Mouse (Mus musculus): ENCODE results near the gene Uqcr11. TPM values are rescaled to one million over a fixed set of nuclear protein-coding genes. Genes with fewer than 3 reads are reported as not detected.

The Uqcr11 gene
- total and polyA plus RNA-seq, 2 experiments from 2014 or later: 391 to 981 TPM

DNA sequence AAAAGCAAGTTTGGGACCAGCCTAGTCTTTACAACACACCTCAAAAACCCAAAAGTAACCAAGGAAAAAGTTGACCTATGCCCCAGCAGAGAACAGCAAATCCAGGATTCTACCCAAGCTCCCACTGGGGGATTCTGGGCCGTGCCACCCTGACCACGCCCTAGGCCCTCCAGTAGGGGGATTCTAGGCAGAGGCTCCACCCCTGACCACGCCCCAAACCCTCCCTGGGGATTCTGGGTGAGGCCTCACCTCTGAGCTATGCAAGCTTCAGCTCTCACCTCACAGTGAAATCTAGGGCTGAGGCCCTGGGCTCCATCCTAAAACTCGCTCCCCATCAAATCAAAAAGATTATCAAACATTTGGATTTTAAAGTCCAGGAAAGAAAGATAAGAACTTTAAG lies 16.9 kb upstream of the Uqcr11 start:
- no peaks in the 10 kb centered on the region for H3K27me3 ChIP-seq (ENCODE audit: insufficient read depth, low read length)
- no peak for TF ChIP-seq CTCF (IDR thresholded peaks at IDR 0.05; ENCODE audit: low read depth)
- no peak overlapping the region for H3K27ac ChIP-seq
- peaks cover 52% of the 10 kb centered on the region for H3K36me3 ChIP-seq (ENCODE audit: insufficient read depth, low read length)
- H3K4me2 ChIP-seq (ENCODE audit: low read depth, low read length): no peak overlapping the region
- H3K9me3 ChIP-seq (ENCODE audit: low read length): no peaks in the 10 kb centered on the region
- H3K4me3 ChIP-seq (ENCODE audit: low read length): no peak overlapping the region
- H3K9ac ChIP-seq (replicated peaks; ENCODE audit: low read length): no peak overlapping the region
- DNase-seq (ENCODE audit: low spot score) (no peak), ATAC-seq (no peak)
- 0 out of 2 replicates have a peak, but pooled peaks cover 10% of the 10 kb centered on the region for H3K4me1 ChIP-seq (ENCODE audit: insufficient read depth, low read length)
- WGBS: 63% methylated on average over 4 of the region's 4 CpGs

DNA sequence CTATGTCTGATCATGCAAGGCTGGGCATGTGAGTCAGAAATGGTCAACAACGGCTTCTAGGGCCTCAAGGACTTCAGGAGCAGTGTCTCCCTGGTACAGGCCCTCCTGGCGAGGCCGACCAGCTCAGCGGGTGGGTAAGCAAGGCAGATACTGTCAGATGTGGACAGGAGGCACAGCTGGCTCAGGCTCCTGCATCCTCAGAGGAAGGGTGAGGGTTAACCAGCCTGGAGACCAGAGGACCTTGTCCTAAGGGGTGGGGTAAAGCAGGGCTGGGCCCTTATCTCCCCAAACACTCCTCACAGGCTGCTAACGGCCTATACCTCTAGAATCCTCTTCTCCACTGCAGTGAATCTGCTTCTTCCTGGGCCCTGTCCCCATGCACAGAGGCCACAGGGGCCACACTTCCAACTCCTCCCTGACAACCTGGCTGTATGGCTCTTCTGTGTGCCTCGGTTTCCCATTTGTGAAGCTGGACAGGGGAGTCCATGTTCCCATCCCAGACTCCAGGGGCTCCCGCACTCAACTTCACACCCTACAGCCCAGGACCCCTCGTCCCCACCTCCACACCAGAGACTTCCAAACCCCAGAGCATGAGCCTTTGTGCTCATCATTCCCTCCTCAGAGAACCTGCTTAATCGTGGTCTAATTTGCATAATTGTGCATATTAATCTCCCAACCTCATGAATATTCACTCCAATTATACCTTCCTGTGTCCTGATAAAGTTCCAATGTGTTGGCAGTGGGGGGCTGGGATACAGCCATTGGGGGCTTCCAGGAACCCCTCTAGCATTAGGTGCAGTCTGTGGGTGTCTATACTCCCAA lies 15.2 kb upstream of the Uqcr11 start:
- H3K36me3 ChIP-seq (ENCODE audit: insufficient read depth, low read length): peaks cover 56% of the 10 kb centered on the region
- H3K9ac ChIP-seq (replicated peaks; ENCODE audit: low read length): no peak overlapping the region
- H3K27me3 ChIP-seq (ENCODE audit: insufficient read depth, low read length): no peaks in the 10 kb centered on the region
- no peak overlapping the region for H3K4me3 ChIP-seq (ENCODE audit: low read length)
- no peak for TF ChIP-seq CTCF (IDR thresholded peaks at IDR 0.05; ENCODE audit: low read depth)
- 0 out of 2 replicates have a peak, but pooled peaks cover 10% of the 10 kb centered on the region for H3K4me1 ChIP-seq (ENCODE audit: insufficient read depth, low read length)
- no peaks in the 10 kb centered on the region for H3K9me3 ChIP-seq (ENCODE audit: low read length)
- WGBS: 72% methylated on average over 9 of the region's 9 CpGs
- no peak for ATAC-seq
- H3K4me2 ChIP-seq (ENCODE audit: low read depth, low read length): no peak overlapping the region
- DNase-seq (ENCODE audit: low spot score): no peak
- no peak overlapping the region for H3K27ac ChIP-seq

DNA sequence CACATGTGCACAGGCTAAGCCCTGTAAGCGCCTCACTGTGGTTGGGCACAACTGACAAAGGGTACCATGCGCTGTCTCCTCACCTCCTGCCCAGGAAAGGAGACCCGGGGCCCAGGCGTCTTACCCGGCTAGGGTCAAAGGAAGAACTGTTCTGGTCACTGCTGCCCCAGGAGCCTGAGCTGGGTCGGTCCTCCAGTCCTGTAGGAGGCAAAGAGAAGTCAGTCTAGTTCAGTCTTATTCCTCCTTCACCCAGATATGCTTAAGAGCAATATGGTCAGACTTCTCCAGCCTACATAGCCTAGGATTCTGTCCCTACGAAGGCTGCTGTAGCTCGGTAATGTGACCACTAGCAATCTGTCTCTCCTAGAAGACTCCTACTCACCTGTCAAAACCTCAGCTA lies 14.6 kb upstream of the Uqcr11 start:
- no peaks in the 10 kb centered on the region for H3K27me3 ChIP-seq (ENCODE audit: insufficient read depth, low read length)
- peaks cover 56% of the 10 kb centered on the region for H3K36me3 ChIP-seq (ENCODE audit: insufficient read depth, low read length)
- TF ChIP-seq CTCF (IDR thresholded peaks at IDR 0.05; ENCODE audit: low read depth): no peak
- no peak overlapping the region for H3K9ac ChIP-seq (replicated peaks; ENCODE audit: low read length)
- DNase-seq (ENCODE audit: low spot score) (no peak), ATAC-seq (no peak)
- H3K4me3 ChIP-seq (ENCODE audit: low read length): no peak overlapping the region
- 96% methylated on average over 8 of the region's 8 CpGs for WGBS
- 0 out of 2 replicates have a peak, but pooled peaks cover 10% of the 10 kb centered on the region for H3K4me1 ChIP-seq (ENCODE audit: insufficient read depth, low read length)
- H3K4me2 ChIP-seq (ENCODE audit: low read depth, low read length): no peak overlapping the region
- no peak overlapping the region for H3K27ac ChIP-seq
- no peaks in the 10 kb centered on the region for H3K9me3 ChIP-seq (ENCODE audit: low read length)

DNA sequence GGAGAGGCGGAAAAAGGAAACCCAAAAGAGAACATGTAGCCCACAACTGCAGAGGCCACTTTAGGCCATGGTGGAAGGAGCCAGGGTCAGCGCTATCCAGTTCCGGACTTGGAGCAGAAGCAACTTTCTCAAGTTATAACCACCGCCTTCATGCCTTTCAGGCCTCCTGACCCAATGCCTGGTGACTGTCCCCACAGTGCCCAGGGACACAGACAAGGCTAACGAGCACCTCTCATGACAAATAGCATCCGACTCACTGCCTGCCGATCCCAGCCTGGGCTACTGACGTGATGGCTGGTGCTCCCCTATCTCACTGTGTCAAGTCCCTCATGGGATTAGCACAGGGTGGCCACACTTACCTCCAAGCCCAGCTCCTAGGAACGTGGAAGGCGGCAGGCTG lies 14.1 kb upstream of the Uqcr11 start:
- ATAC-seq: no peak
- Histone ChIP-seq H3K4me1 (ENCODE audit: insufficient read depth, low read length) (0 out of 2 replicates have a peak, but pooled peaks cover 10% of the 10 kb centered on the region), H3K27ac (no peak overlapping the region), H3K9me3 (ENCODE audit: low read length) (no peaks in the 10 kb centered on the region), H3K4me2 (ENCODE audit: low read depth, low read length) (no peak overlapping the region), H3K36me3 (ENCODE audit: insufficient read depth, low read length) (peaks cover 55% of the 10 kb centered on the region), H3K27me3 (ENCODE audit: insufficient read depth, low read length) (no peaks in the 10 kb centered on the region), H3K9ac (replicated peaks; ENCODE audit: low read length) (no peak overlapping the region; the same call in 1 of the 2 replicates), H3K4me3 (ENCODE audit: low read length) (no peak overlapping the region)
- TF ChIP-seq CTCF (IDR thresholded peaks at IDR 0.05; ENCODE audit: low read depth): no peak
- 89% methylated on average over 10 of the region's 10 CpGs for WGBS
- no peak for DNase-seq (ENCODE audit: low spot score)

DNA sequence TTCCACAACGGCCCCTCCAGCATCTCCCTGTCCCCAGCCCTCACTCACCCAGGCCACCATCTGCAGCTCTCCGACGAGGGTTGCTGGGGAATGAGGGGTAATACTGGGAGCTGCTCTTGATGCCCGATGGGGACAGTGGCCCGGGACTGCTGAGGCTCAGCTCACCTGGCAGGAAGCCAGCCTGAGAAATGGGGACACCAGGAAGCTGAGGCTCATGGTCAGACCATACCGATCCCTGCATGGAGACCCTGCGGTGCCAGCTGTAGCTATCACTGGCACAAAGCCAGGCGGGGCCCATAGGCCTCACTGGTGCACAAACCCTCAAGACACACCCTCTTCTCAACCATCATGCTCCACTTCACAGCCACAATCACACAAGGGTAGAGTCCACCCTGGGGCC lies 12.8 kb upstream of the Uqcr11 start:
- WGBS: 39% methylated on average over 8 of the region's 8 CpGs
- H3K9ac ChIP-seq (replicated peaks; ENCODE audit: low read length): no peak overlapping the region
- H3K4me2 ChIP-seq (ENCODE audit: low read depth, low read length): no peak overlapping the region
- peak overlapping the region; percentile 49; the same call in 1 of the 2 replicates for H3K27ac ChIP-seq
- peaks cover 55% of the 10 kb centered on the region for H3K36me3 ChIP-seq (ENCODE audit: insufficient read depth, low read length)
- no peaks in the 10 kb centered on the region for H3K27me3 ChIP-seq (ENCODE audit: insufficient read depth, low read length)
- no peaks in the 10 kb centered on the region for H3K9me3 ChIP-seq (ENCODE audit: low read length)
- 0 out of 2 replicates have a peak, but pooled peaks cover 10% of the 10 kb centered on the region for H3K4me1 ChIP-seq (ENCODE audit: insufficient read depth, low read length)
- TF ChIP-seq CTCF (IDR thresholded peaks at IDR 0.05; ENCODE audit: low read depth): no peak
- peak; percentile 38 for DNase-seq (ENCODE audit: low spot score)
- no peak overlapping the region for H3K4me3 ChIP-seq (ENCODE audit: low read length)
- ATAC-seq: no peak

DNA sequence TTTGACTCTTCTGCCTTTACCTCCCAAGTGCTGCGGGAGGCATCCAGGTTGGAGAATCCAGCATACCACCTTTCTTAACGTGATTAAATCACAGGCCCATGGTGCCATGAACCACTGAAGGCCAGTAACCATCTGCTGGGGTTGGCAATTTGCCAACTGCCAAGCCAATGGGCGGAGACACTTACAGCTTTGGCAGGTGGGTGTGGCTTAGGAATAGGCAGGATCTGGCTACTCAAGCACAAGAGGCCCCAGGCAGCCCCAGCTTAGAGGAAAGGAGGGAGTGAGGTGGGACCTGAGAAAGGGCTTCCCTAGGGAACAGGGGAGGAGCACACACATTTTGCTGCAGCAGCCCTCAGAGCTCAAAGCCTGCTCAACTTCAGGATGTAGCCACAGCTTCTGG lies 11.7 kb upstream of the Uqcr11 start:
- WGBS: 31% methylated on average over 3 of the region's 3 CpGs
- H3K27me3 ChIP-seq (ENCODE audit: insufficient read depth, low read length): no peaks in the 10 kb centered on the region
- no peak for ATAC-seq
- H3K36me3 ChIP-seq (ENCODE audit: insufficient read depth, low read length): peaks cover 58% of the 10 kb centered on the region
- no peak for TF ChIP-seq CTCF (IDR thresholded peaks at IDR 0.05; ENCODE audit: low read depth)
- no peak overlapping the region for H3K9ac ChIP-seq (replicated peaks; ENCODE audit: low read length)
- peak overlapping the region; percentile 49; the same call in 1 of the 2 replicates for H3K27ac ChIP-seq
- no peak overlapping the region for H3K4me2 ChIP-seq (ENCODE audit: low read depth, low read length)
- no peak overlapping the region for H3K4me3 ChIP-seq (ENCODE audit: low read length)
- 0 out of 2 replicates have a peak, but pooled peaks cover 10% of the 10 kb centered on the region for H3K4me1 ChIP-seq (ENCODE audit: insufficient read depth, low read length)
- peak; percentile 84 for DNase-seq (ENCODE audit: low spot score)
- no peaks in the 10 kb centered on the region for H3K9me3 ChIP-seq (ENCODE audit: low read length)

DNA sequence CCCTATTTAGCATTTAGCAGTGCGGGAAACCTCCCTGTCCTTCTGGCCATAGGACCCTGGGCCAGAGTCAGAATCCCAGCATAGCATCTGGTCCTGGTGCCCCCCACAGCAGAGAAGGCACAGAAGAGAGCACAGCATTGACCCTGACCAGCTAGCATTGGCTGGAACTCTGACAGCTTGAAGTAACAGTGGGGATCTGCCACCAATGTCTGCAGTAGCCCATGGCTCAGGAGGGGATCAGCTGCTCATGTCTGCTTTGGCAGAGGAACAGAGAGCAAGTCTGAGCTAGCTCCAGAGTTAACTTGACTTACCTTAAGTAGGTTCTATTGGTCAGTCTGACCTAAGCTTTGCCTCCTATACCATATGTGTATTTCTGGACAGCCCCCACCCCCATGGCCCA lies 11.2 kb upstream of the Uqcr11 start:
- Histone ChIP-seq H3K27ac (peak overlapping the region; percentile 49; the same call in 1 of the 2 replicates), H3K4me1 (ENCODE audit: insufficient read depth, low read length) (0 out of 2 replicates have a peak, but pooled peaks cover 10% of the 10 kb centered on the region), H3K36me3 (ENCODE audit: insufficient read depth, low read length) (peaks cover 58% of the 10 kb centered on the region), H3K4me3 (ENCODE audit: low read length) (no peak overlapping the region), H3K4me2 (ENCODE audit: low read depth, low read length) (no peak overlapping the region), H3K27me3 (ENCODE audit: insufficient read depth, low read length) (no peaks in the 10 kb centered on the region), H3K9ac (replicated peaks; ENCODE audit: low read length) (no peak overlapping the region), H3K9me3 (ENCODE audit: low read length) (no peaks in the 10 kb centered on the region)
- DNase-seq (ENCODE audit: low spot score) (peak; percentile 58), ATAC-seq (peak; percentile 36; the same call in 1 of the 2 replicates)
- no peak for TF ChIP-seq CTCF (IDR thresholded peaks at IDR 0.05; ENCODE audit: low read depth)
- WGBS: 65% methylated on average over 1 of the region's 1 CpGs

All from hindbrain, postnatal 0 days (tissue).